Mouse (Mus musculus) urinary bladder, postnatal 36 days (tissue): ENCODE results near the gene Flt3l.
"Not testable (repeated sequence)": the region's sequence is repeated elsewhere in the genome, so short reads cannot be mapped to it uniquely, and the experiment has no call there.

ENCODE experiments used
- DNase-seq, 2 experiments: peaks; one replicate each; pipeline ENCODE4 v3.0.0; 2022; ENCODE audit warnings: low spot score in 2 of 2, mixed read lengths in 1 of 2

Gene Flt3l

DNA sequence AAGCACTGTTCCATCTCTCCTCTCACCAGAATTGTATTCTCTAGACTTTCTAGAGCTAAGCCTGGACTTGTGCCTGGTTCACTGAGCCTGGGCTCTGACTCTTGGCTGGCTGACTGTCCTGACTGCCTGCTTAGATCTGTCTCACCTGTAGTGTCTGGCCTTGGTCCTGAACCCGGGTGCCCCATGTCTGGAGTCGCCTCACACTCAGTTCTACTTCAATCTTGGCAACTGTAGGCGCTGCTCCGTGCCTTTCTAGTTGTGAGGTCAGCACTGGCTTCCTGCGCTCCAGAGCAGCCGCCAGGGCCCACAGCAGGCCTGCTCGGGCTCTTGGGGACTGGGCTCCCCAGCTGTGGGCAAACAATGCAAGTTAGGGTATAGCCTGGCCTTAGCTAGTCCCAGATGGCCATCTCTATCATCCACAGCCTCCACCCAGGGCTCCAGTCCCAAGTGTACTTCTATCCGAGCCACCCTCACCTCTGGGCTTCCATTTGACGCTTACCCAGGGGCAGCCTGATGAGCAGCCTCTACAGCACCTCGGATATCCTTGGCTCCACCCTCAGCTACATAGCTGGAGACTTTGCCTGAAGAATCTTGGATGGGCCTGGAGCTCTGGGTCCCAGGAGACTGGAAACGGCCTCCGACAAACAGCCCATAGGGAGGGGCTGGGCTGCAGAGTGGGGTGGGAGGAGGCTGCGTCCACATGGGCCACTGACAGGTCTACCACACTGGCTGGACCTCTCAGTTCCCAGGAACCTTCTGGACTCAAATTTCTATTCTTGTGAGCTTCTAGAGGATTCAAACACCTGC, 8.3 kb upstream of the Flt3l start:
- DNase-seq = no peak

GRCm38 (mm10) chr7:45141914-45142313, 5.7 kb upstream of the Flt3l start:
- DNase-seq = no peak

GRCm38 (mm10) chr7:45141319-45141718, 5.1 kb upstream of the Flt3l start:
- no peak for DNase-seq

DNA sequence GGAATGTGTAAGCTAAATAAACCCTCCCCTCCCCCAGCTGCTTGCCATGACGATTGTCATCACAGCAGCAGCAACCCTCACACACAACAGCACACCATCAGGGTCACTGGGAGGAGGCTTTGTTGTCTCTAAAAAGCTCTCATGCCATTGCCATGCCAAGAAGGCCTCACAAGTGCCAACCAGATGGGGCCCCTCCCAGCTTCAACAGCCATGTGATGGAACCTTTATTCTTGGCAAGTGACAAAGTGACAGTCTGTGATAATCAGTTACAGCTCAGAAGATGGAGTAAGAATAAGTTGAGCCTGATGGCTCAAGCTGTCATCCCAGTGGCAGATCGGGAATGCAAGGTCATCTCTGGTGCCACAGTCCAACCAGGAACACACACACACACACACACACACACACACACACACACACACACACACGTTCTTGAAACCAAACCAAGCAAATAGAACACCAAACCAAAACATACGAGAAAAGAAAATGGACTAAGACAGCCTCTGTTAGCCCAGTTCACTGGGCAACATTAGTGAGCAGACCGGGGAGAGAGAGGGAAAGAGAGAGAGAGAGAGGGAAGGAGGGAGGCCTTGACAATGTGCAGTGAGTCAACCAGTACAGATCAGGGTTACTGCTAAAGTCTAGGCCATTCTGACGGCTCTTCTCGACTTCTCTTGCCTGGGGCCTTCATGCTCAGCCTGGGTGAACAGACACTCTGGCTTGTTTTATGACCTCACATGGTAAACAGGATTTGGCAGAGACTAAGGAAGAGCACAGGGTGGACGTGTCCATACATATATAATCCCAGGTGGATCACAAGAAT, 3.9 kb upstream of the Flt3l start:
- no peak for DNase-seq

DNA sequence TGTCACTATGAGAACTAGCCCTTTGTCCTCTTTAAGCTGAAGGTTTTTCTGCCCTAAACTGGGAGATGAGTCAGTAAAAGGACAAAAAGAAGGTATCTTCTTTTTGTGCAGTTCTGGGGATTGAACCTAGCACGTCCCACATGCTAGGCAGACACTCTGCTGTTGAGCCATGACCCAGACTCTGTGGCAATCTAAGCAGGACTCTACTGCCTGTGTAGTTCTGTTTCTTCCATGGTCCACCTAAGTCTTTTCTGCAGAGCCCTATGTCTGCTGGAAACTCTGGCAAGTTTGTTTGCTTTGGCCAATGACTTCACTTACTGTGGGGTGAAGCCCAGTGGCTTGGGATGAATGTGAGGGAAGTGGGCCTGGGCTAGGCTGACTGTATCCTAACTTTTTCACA, 2.2 kb upstream of the Flt3l start:
- no peak for DNase-seq

GRCm38 (mm10) chr7:45137171-45138006, 1.2 kb upstream of the Flt3l start:
- no peak for DNase-seq

DNA sequence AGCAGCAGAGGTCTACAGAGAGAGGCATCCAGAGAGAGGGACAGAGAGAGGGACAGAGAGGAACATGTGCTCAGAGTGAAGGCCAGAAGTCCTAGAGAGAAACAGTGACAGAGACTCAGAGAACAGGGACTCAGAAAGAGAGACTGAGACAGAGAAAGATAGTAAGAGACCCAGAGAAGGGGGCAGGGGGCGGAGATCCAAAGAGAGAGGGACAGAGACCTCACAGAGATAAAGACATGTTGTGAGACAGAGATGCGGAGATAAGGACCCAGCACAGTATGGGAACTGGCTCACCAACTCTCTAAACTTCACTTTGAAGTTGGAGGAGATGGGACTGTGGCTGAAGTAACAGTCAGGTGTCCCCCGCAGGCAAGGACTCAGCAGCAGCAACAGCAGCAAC, 862 bp downstream of the Flt3l start:
- DNase-seq = no peak

DNA sequence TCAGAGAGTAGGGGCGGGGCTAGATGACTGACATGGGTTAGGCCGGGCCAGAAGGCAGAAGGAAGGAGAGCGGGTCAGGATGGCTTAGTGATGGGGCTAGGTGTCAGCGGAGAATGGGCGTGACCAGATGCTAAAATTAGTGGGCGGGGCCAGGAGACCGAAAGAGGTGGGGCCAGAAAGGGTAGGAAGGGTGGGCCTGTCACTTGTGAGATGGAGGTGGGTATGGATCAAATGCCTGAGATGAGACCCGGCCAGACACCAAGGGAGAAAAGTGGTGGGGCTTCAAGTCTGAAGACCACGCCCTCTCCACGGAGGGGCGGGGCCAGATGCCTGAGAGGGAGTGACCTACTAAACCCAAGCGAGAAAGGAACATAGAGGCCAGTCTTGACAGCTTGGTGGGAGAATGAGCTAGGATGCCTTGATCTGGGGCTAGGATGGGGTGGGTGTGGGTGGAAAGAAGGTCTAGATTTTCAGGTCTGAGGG, 1.6 kb downstream of the Flt3l start:
- no peak for DNase-seq

DNA sequence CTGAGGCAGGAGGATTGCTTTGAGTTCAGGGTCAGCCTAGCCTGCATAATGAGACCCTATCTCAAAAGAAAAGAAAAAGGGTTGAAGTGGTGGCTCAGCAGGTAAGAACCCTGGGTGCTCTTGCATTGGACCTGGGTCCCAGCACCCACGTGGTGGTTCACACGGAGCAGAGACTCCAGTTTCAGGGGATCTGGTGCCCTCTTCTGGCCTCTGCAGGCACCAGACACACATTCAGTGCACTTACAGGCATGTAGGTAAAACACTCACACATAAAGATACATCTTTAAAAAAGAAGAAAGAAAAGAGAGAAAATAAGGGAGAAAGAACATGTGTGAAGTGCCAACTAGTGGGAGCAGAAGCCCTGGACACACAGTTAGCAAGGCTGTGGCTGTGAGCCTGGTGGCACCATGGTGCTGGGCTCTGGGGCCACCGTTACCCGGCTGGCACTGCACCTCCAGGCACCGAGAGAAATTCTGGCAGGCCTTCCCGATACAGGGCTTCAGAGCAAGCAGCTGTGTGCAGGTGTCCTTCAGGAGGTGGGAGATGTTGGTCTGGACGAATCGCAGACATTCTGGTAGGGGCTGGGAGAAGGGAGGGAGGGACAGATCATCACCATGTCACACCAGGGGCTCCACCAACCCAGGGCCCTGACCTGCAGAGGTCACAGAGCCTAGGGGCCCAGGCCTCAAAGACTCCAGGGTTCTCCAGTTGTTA, 2.6 kb downstream of the Flt3l start:
- no peak for DNase-seq

- DNase-seq = no peak
These were observed 4.4 kb downstream of the Flt3l start for GRCm38 (mm10) chr7:45131850-45132249.

GRCm38 (mm10) chr7:45129776-45130512, 6.3 kb downstream of the Flt3l start:
- no peak for DNase-seq

GRCm38 (mm10) chr7:45129318-45129717, 6.9 kb downstream of the Flt3l start:
- peak in 1 of 2 experiments; percentile 41 for DNase-seq

DNA sequence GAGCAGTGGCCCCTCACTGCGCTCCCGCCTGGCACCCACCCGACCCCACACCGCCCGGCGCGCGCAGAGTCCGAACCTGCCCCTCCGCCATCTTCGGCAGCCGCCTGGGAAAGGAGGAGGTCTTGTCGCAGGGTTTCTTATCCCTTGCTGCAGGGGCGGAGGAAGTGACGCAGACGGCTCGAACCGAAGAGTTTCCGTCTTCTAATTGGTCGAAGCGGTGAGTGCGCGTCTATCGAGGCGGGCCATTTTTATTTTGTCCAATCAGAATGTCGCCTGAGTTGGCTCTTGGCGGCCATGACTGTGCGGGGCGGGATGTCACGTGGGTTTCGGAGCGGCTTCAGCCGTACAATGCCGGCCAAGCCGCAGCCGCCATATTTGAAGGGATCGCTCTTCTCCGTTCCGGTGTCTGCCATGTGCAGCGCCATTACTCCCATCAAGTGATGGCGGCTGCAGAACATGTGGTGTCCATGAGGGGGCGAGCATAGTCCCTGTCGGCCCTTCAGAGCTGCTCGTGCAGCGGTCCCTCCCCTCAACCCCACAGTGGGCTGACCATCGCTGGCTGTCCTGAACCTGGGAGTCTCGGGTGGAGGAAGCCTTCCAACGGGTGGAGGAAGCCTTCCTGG, 7.5 kb downstream of the Flt3l start, which contains the start of gene Rpl13a:
Gene Rpl13a (minus strand): TSS at position 138 of the 623 bp plus-strand sequence.
- peak; percentile 97 to 98 for DNase-seq

- no peak for DNase-seq
These were observed 8.5 kb downstream of the Flt3l start for GRCm38 (mm10) chr7:45127700-45128224.

DNA sequence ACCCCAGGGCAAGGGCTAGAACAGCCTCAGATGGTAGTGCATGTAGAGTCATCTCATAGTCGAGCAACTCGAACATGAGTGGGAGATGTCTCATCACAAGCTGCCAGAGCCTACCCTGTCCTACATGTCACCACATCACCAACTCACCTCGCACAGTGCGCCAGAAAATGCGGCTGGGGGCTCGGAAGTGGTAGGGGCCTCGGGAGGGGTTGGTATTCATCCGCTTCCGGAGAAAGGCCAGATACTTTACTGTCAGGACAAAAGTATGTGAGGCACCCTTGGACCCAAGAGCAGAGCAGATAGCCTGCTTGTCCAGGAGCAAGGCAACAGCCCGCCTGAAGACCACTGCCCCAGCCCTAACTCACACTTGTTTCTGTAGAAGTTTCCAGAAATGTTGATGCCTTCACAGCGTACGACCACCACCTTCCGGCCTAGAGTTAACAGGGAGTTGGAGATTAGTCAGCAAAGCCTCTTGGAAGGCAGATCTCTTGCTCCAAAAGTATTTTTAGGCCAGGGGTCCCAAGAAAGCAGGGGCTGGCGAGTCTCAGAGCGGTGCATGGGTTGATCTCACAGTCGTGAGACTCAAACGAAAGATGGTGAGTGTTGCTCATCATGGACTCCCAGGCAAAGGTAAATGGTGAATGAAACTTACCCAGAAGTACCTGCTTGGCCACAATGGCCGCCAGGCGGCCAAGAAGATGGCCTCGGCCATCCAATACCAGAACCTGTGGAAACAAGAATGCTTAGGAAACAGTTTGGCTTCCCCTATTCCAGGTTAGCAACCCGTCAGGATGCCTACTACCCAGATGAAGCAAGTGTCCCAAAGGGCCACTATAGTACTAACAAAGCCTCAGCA, 9.2 kb downstream of the Flt3l start:
- no peak for DNase-seq

- no peak for DNase-seq
These were observed 9.9 kb downstream of the Flt3l start for GRCm38 (mm10) chr7:45126147-45126843.

DNA sequence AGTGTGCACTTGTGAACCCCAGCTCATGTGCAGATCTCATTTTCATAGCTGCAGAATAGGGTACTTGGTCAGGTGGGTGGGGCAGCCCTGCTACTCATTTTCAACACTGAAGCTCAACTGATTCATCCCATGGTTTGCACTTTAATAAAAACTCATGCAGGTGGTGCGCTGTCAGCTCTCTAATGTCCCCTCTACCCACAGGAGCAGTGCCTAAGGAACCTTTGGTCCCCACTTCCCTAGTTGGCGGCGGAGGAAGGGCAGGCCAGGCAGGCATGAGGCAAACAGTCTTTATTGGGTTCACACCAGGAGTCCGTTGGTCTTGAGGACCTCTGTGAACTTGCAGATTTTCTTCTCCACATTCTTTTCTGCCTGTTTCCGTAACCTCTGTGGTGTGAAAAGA, 10.6 kb downstream of the Flt3l start:
- not testable (repeated sequence) for DNase-seq

GRCm38 (mm10) chr7:45125144-45125600, 11.1 kb downstream of the Flt3l start:
- no peak for DNase-seq
